Mouse (Mus musculus): ENCODE results near the gene Stat6. TPM values are rescaled to one million over a fixed set of nuclear protein-coding genes. Genes with fewer than 3 reads are reported as not detected.
A peak's percentile ranks its signal among the peaks of the same experiment; 100 is the strongest.

The Stat6 gene
- polyA plus RNA-seq (2012; ENCODE audit: insufficient read depth, low replicate concordance): 33.8 and 70.6 TPM in 2 replicates

GRCm38 (mm10) chr10:127642772-127643552 is at the start of gene Stat6:
TSS of gene Stat6 (plus strand) at chr10:127642986.
- H3K9me3 ChIP-seq: no peaks in the 10 kb centered on the region
- no peak for TF ChIP-seq GATA1 (IDR thresholded peaks at IDR 0.05; ENCODE audit: borderline replicate concordance, low read length)
- TF ChIP-seq FLI1 (IDR thresholded peaks at IDR 0.05; ENCODE audit: low read length): no peak

GRCm38 (mm10) chr10:127594405-127594804 is 48.4 kb upstream of the Stat6 start:
- peaks cover 77% of the 10 kb centered on the region for H3K27me3 ChIP-seq (replicated peaks)
- no peaks in the 10 kb centered on the region for H3K9me3 ChIP-seq
- H3K36me3 ChIP-seq (replicated peaks; ENCODE audit: low read length): no peaks in the 10 kb centered on the region
- TF ChIP-seq FLI1 (IDR thresholded peaks at IDR 0.05; ENCODE audit: low read length) (no peak), GATA1 (IDR thresholded peaks at IDR 0.05; ENCODE audit: borderline replicate concordance, low read length) (no peak)
- peaks cover 56% of the 10 kb centered on the region for H3K4me1 ChIP-seq
- no peak overlapping the region for H3K4me3 ChIP-seq (replicated peaks)

More at GRCm38 (mm10) chr10:127642772-127643552, at the start of gene Stat6:
- H3K4me3 ChIP-seq (replicated peaks): peak within 1 kb of the TSS; percentile 98
- H3K36me3 ChIP-seq (replicated peaks; ENCODE audit: low read length): peaks cover 30% of the 10 kb centered on the region
- H3K4me1 ChIP-seq: peaks cover 48% of the 10 kb centered on the region
- H3K27me3 ChIP-seq (replicated peaks): peaks cover 3% of the 10 kb centered on the region

GRCm38 (mm10) chr10:127594930-127595715 is 47.7 kb upstream of the Stat6 start:
- Histone ChIP-seq H3K4me1 (peaks cover 53% of the 10 kb centered on the region), H3K36me3 (replicated peaks; ENCODE audit: low read length) (no peaks in the 10 kb centered on the region), H3K4me3 (replicated peaks) (peak overlapping the region; percentile 40), H3K9me3 (no peaks in the 10 kb centered on the region), H3K27me3 (replicated peaks) (peaks cover 78% of the 10 kb centered on the region)
- TF ChIP-seq GATA1 (IDR thresholded peaks at IDR 0.05; ENCODE audit: borderline replicate concordance, low read length): no peak

DNA sequence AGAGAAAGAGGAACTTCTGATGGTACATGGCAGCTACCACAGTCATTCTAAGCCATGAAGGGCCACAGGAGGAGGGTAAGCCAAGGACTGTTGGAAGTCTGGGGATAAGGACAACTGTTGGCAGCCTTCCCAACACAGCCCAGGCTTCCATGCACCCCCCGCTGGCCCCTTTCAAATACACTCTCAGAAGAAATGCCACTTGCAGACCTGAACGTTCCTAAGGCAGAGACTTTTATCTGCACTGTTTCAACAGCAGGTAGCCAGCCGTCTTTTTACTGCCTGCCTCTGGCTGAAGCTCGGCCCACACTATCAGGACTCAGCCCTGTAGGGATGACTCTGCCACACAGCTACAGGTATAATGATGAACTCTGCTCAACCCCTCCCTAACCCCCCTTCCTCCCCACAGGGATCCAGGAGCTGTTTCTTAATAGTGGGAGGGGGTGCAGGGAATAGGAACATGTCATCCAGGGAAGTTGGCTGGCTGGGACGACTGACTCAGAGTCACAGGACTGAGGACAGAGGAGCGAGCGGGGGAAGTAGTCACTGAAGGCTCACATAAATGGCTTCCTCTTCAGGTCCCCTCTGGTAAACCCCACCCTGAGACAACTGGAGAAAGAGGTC is 46.4 kb upstream of the Stat6 start:
- H3K4me1 ChIP-seq: peaks cover 40% of the 10 kb centered on the region
- H3K4me3 ChIP-seq (replicated peaks): no peak overlapping the region
- H3K27me3 ChIP-seq (replicated peaks): peaks cover 82% of the 10 kb centered on the region
- TF ChIP-seq GATA1 (IDR thresholded peaks at IDR 0.05; ENCODE audit: borderline replicate concordance, low read length) (no peak), FLI1 (IDR thresholded peaks at IDR 0.05; ENCODE audit: low read length) (no peak)
- no peaks in the 10 kb centered on the region for H3K36me3 ChIP-seq (replicated peaks; ENCODE audit: low read length)
- no peaks in the 10 kb centered on the region for H3K9me3 ChIP-seq

DNA sequence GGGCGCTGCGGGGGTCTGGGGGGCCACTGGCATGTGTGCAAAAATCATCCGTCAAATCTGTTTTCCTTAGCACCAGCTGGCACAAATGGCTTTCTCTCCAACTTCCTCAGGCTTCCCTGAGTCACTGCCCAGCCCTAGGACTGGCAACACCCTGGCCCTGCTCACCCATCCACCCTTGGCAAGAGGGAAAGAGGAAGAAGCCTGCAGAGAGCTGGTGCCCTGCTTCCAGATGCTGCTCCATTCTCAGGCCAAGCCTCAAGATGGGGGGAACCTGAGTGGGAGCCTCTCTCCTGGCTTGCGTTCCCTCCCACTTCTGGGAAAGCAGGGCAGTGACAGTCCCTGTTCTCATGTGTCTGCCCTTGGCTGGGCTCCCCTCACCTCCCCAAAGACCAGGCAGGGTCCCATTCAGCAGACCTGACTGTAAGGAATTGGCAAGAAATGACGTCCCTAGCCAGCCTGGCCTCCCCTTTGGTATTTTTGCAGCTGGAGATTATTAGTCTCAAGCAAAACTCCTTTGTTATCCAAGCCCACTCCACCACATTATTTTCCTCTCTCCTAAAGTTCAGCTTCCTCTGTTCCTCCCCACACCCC is 45.4 kb upstream of the Stat6 start:
- Histone ChIP-seq H3K4me3 (replicated peaks) (no peak overlapping the region), H3K9me3 (no peaks in the 10 kb centered on the region), H3K27me3 (replicated peaks) (peaks cover 77% of the 10 kb centered on the region), H3K4me1 (peaks cover 31% of the 10 kb centered on the region), H3K36me3 (replicated peaks; ENCODE audit: low read length) (no peaks in the 10 kb centered on the region)
- TF ChIP-seq GATA1 (IDR thresholded peaks at IDR 0.05; ENCODE audit: borderline replicate concordance, low read length) (no peak), FLI1 (IDR thresholded peaks at IDR 0.05; ENCODE audit: low read length) (no peak)

- H3K27me3 ChIP-seq (replicated peaks): peaks cover 75% of the 10 kb centered on the region
These were observed 44.2 kb upstream of the Stat6 start for GRCm38 (mm10) chr10:127598607-127599006.

GRCm38 (mm10) chr10:127599252-127599651 is 43.5 kb upstream of the Stat6 start:
- Histone ChIP-seq H3K27me3 (replicated peaks) (peaks cover 76% of the 10 kb centered on the region), H3K36me3 (replicated peaks; ENCODE audit: low read length) (no peaks in the 10 kb centered on the region), H3K9me3 (no peaks in the 10 kb centered on the region), H3K4me1 (peaks cover 34% of the 10 kb centered on the region), H3K4me3 (replicated peaks) (no peak overlapping the region)
- TF ChIP-seq FLI1 (IDR thresholded peaks at IDR 0.05; ENCODE audit: low read length): no peak
- no peak for TF ChIP-seq GATA1 (IDR thresholded peaks at IDR 0.05; ENCODE audit: borderline replicate concordance, low read length)

More at GRCm38 (mm10) chr10:127598607-127599006, 44.2 kb upstream of the Stat6 start:
- Histone ChIP-seq H3K36me3 (replicated peaks; ENCODE audit: low read length) (no peaks in the 10 kb centered on the region), H3K4me3 (replicated peaks) (no peak overlapping the region), H3K9me3 (no peaks in the 10 kb centered on the region), H3K4me1 (peaks cover 34% of the 10 kb centered on the region)
- TF ChIP-seq GATA1 (IDR thresholded peaks at IDR 0.05; ENCODE audit: borderline replicate concordance, low read length): no peak

- no peaks in the 10 kb centered on the region for H3K36me3 ChIP-seq (replicated peaks; ENCODE audit: low read length)
- H3K27me3 ChIP-seq (replicated peaks): peaks cover 77% of the 10 kb centered on the region
- H3K4me3 ChIP-seq (replicated peaks): no peak overlapping the region
- TF ChIP-seq FLI1 (IDR thresholded peaks at IDR 0.05; ENCODE audit: low read length): no peak
- no peak for TF ChIP-seq GATA1 (IDR thresholded peaks at IDR 0.05; ENCODE audit: borderline replicate concordance, low read length)
- H3K9me3 ChIP-seq: no peaks in the 10 kb centered on the region
- H3K4me1 ChIP-seq: peaks cover 34% of the 10 kb centered on the region
These were observed 42.8 kb upstream of the Stat6 start for GRCm38 (mm10) chr10:127599779-127600541.

DNA sequence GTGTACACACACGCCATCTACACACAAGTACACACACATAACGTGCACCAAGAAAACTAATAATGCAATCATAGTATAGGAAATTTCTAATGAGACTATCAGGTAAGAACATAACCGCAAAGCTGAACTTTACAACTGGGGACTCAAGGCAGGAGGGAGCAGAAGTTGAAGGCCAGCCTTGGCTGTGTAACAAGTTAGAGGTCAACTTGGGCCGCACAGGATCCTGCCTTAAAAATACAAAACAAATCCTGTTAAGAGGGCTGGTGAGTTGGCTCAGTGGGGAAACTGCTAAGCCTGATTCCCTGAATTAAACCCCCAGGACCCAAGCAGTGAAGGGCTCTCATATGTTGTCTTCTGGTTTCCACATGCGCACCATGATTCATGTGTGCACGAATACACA is 40.6 kb upstream of the Stat6 start:
- Histone ChIP-seq H3K36me3 (replicated peaks; ENCODE audit: low read length) (no peaks in the 10 kb centered on the region), H3K9me3 (no peaks in the 10 kb centered on the region), H3K4me1 (peaks cover 36% of the 10 kb centered on the region), H3K27me3 (replicated peaks) (peaks cover 75% of the 10 kb centered on the region), H3K4me3 (replicated peaks) (no peak overlapping the region)
- TF ChIP-seq GATA1 (IDR thresholded peaks at IDR 0.05; ENCODE audit: borderline replicate concordance, low read length) (no peak), FLI1 (IDR thresholded peaks at IDR 0.05; ENCODE audit: low read length) (no peak)

Measured in megakaryocyte, embryonic 14.5 days (primary cell).